Mouse (Mus musculus) liver, adult 2 months (tissue): ENCODE data around the gene Terf2.

Experiments
- CTCF ChIP-seq: fragments of 200-500 bp; IDR thresholded peaks from 2 replicates; pipeline ENCODE4 v1.5.1; 2011; ENCODE audit warnings: low read depth, low read length, control low read depth
- POLR2A ChIP-seq: fragments of 200-500 bp; IDR thresholded peaks from 2 replicates; pipeline ENCODE4 v1.6.1; 2011; ENCODE audit warnings: low read length, control low read depth; ENCODE audit not compliant: insufficient read depth; ENCODE audit errors: extremely low read depth

- TF ChIP-seq CTCF (no peak), POLR2A (no peak)
These were observed 30.5 kb downstream of the Terf2 start, which contains the start of gene Tmed6 for GRCm38 (mm10) chr8:107065511-107066496.
